Mouse (Mus musculus) forebrain, postnatal 0 days (tissue): ENCODE data around the gene Prkar2b. TPM values are rescaled to one million over a fixed set of nuclear protein-coding genes. Genes with fewer than 3 reads are reported as not detected.

Experiments used
- ATAC-seq: fragments of 200-750 bp; cut with Nextera tagmentation; 2 replicates; pipeline ENCODE4 v1.8.0; 2017; ENCODE audit warnings: mild to moderate bottlenecking, moderate library complexity
- DNase-seq: peaks from one replicate; pipeline ENCODE4 v3.0.0-alpha.2; 2015
- H3K27ac ChIP-seq: fragments of 300-500 bp; sonication (generic); 2 replicates; pipeline ENCODE4 v1.5.1; 2014; ENCODE audit warnings: low read depth, mild to moderate bottlenecking, antibody characterized with exemption, low read length, moderate library complexity, mixed read lengths
- H3K27me3 ChIP-seq: fragments of 300-500 bp; sonication (generic); 2 replicates; pipeline ENCODE4 v1.6.1; 2014; ENCODE audit warnings: mild to moderate bottlenecking, low read length, mixed read lengths; ENCODE audit not compliant: insufficient read depth
- H3K36me3 ChIP-seq: fragments of 300-500 bp; sonication (generic); 2 replicates; pipeline ENCODE4 v1.6.1; 2014; ENCODE audit warnings: mild to moderate bottlenecking, moderate library complexity; ENCODE audit not compliant: insufficient read depth
- H3K4me1 ChIP-seq: fragments of 300-500 bp; sonication (generic); 2 replicates; pipeline ENCODE4 v1.6.1; 2014; ENCODE audit warnings: antibody characterized with exemption; ENCODE audit not compliant: insufficient read depth
- H3K4me2 ChIP-seq: fragments of 300-500 bp; sonication (generic); 2 replicates; pipeline ENCODE4 v1.6.1; 2014; ENCODE audit warnings: low read depth, mild to moderate bottlenecking, moderate library complexity
- H3K4me3 ChIP-seq: fragments of 300-500 bp; sonication (generic); 2 replicates; pipeline ENCODE4 v1.5.1; 2014; ENCODE audit warnings: low read depth, low read length, mixed read lengths
- H3K9ac ChIP-seq: fragments of 300-500 bp; sonication (generic); 2 replicates; pipeline ENCODE4 v1.6.1; 2014; ENCODE audit warnings: mild to moderate bottlenecking
- H3K9me3 ChIP-seq: fragments of 300-500 bp; sonication (generic); 2 replicates; pipeline ENCODE4 v1.6.1; 2016; ENCODE audit warnings: low read length
- CTCF ChIP-seq: sonication (generic); IDR thresholded peaks from 2 replicates; pipeline ENCODE4 v1.5.1; 2016; ENCODE audit warnings: antibody characterized with exemption, control low read depth, low read depth
- WGBS: fragments of 180-500 bp; shearing (Covaris S2); extraction: QIAGEN DNeasy Blood & Tissue Kit; methylation state at CpG from one replicate; pipeline ENCODE4 v1.1.7; 2014; 5-methylcytosine and 5-hydroxymethylcytosine counted together
- polyA plus RNA-seq: library from polyadenylated mRNA; unstranded; fragments of >200 nt; fragmentation: Nextera tagmentation; extraction: Ambion mirVana; gene quantifications from 2 replicates; pipeline ENCODE4 v1.2.1, GENCODE M21; 2015
- total RNA-seq: library from RNA; depleted of rRNA; stranded (reverse); fragments of >200 nt; gene quantifications from 2 replicates; pipeline ENCODE4 v1.2.3, GENCODE M21; 2014; rRNA removed

Prkar2b gene
- 215 and 218 TPM in 2 replicates for total RNA-seq
- polyA plus RNA-seq: 118 and 129 TPM in 2 replicates

GRCm38 (mm10) chr12:32061090-32061930, at the start of gene Prkar2b:
Gene Prkar2b (minus strand): TSS chr12:32061296.
- Histone ChIP-seq H3K27ac (peak within 1 kb of the TSS; percentile 99), H3K9ac (peak within 1 kb of the TSS; percentile 95), H3K4me1 (peaks cover 10% of the 10 kb centered on the region), H3K27me3 (no peaks in the 10 kb centered on the region), H3K4me3 (peak within 1 kb of the TSS; percentile 85), H3K9me3 (no peaks in the 10 kb centered on the region), H3K4me2 (peak within 1 kb of the TSS; percentile 68), H3K36me3 (no peaks in the 10 kb centered on the region)
- TF ChIP-seq CTCF: peak; percentile 1; the same call in 1 of the 2 replicates
- ATAC-seq (peak; percentile 95), DNase-seq (peak; percentile 96)
- WGBS: 1% methylated on average over 61 of the region's 64 CpGs

GRCm38 (mm10) chr12:32109201-32109600, 48.1 kb upstream of the Prkar2b start:
- DNase-seq (no peak), ATAC-seq (no peak)
- 88% methylated on average over 8 of the region's 8 CpGs for WGBS
- no peak overlapping the region for H3K4me2 ChIP-seq
- no peaks in the 10 kb centered on the region for H3K27me3 ChIP-seq
- no peaks in the 10 kb centered on the region for H3K36me3 ChIP-seq
- H3K4me3 ChIP-seq: no peak overlapping the region
- H3K4me1 ChIP-seq: 0 out of 2 replicates have a peak, but pooled peaks cover 3% of the 10 kb centered on the region
- H3K9ac ChIP-seq: no peak overlapping the region
- H3K9me3 ChIP-seq: no peaks in the 10 kb centered on the region
- TF ChIP-seq CTCF: no peak
- H3K27ac ChIP-seq: no peak overlapping the region

- Histone ChIP-seq H3K27me3 (no peaks in the 10 kb centered on the region), H3K9me3 (no peaks in the 10 kb centered on the region), H3K4me3 (no peak overlapping the region), H3K4me2 (no peak overlapping the region), H3K4me1 (no peaks in the 10 kb centered on the region), H3K9ac (no peak overlapping the region), H3K27ac (no peak overlapping the region), H3K36me3 (no peaks in the 10 kb centered on the region)
- WGBS: 85% methylated on average over 4 of the region's 4 CpGs
- DNase-seq (no peak), ATAC-seq (no peak)
- no peak for TF ChIP-seq CTCF
These were observed 43.9 kb upstream of the Prkar2b start for GRCm38 (mm10) chr12:32104955-32105521.

GRCm38 (mm10) chr12:32104451-32104862, 43.4 kb upstream of the Prkar2b start:
- no peaks in the 10 kb centered on the region for H3K36me3 ChIP-seq
- H3K9me3 ChIP-seq: no peaks in the 10 kb centered on the region
- H3K4me3 ChIP-seq: no peak overlapping the region
- no peak overlapping the region for H3K27ac ChIP-seq
- no peak overlapping the region for H3K9ac ChIP-seq
- 89% methylated on average over 6 of the region's 6 CpGs for WGBS
- no peak for DNase-seq
- no peak overlapping the region for H3K4me2 ChIP-seq
- no peaks in the 10 kb centered on the region for H3K27me3 ChIP-seq
- no peak for ATAC-seq
- no peaks in the 10 kb centered on the region for H3K4me1 ChIP-seq
- TF ChIP-seq CTCF: no peak

DNA sequence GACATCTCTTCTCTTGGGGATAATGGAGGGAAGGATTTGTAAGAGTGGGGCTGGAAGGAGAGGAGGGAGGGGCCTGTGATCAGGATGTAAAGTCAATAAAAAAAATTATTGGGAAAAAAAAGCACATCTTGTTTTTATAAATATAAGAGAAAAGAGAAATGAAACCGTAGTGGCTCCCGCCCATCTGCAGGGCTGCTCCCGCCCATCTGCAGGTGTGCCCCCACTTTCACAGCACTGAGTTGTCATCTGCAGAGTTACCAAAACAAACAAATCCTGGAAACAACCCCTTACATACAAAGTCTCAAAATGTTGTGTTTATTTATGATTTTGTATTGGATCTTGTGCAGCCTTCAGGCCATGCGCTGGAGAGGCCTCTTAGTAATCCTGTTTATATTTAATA, 40.2 kb upstream of the Prkar2b start:
- DNase-seq (no peak), ATAC-seq (no peak)
- Histone ChIP-seq H3K27me3 (no peaks in the 10 kb centered on the region), H3K4me1 (no peaks in the 10 kb centered on the region), H3K9ac (no peak overlapping the region), H3K36me3 (no peaks in the 10 kb centered on the region), H3K4me3 (no peak overlapping the region), H3K27ac (no peak overlapping the region), H3K9me3 (no peaks in the 10 kb centered on the region), H3K4me2 (no peak overlapping the region)
- TF ChIP-seq CTCF: no peak
- 96% methylated on average over 4 of the region's 4 CpGs for WGBS

GRCm38 (mm10) chr12:32099686-32100206, 38.6 kb upstream of the Prkar2b start:
- Histone ChIP-seq H3K4me2 (no peak overlapping the region), H3K27me3 (no peaks in the 10 kb centered on the region), H3K27ac (no peak overlapping the region), H3K4me1 (no peaks in the 10 kb centered on the region), H3K36me3 (no peaks in the 10 kb centered on the region), H3K4me3 (no peak overlapping the region), H3K9me3 (no peaks in the 10 kb centered on the region), H3K9ac (no peak overlapping the region)
- TF ChIP-seq CTCF: no peak
- WGBS: 87% methylated on average over 4 of the region's 4 CpGs
- no peak for ATAC-seq
- no peak for DNase-seq

GRCm38 (mm10) chr12:32098596-32098995, 37.5 kb upstream of the Prkar2b start:
- TF ChIP-seq CTCF: no peak
- H3K4me1 ChIP-seq: no peaks in the 10 kb centered on the region
- H3K4me2 ChIP-seq: no peak overlapping the region
- 69% methylated on average over 4 of the region's 4 CpGs for WGBS
- no peaks in the 10 kb centered on the region for H3K27me3 ChIP-seq
- no peak overlapping the region for H3K9ac ChIP-seq
- H3K4me3 ChIP-seq: no peak overlapping the region
- H3K9me3 ChIP-seq: no peaks in the 10 kb centered on the region
- no peaks in the 10 kb centered on the region for H3K36me3 ChIP-seq
- ATAC-seq (no peak), DNase-seq (no peak)
- H3K27ac ChIP-seq: no peak overlapping the region
